Mouse (Mus musculus) liver, embryonic 11.5 days (tissue): ENCODE measurements around the gene Grik5. TPM values are rescaled to one million over a fixed set of nuclear protein-coding genes. Genes with fewer than 3 reads are reported as not detected.
A peak's percentile ranks its signal among the peaks of the same experiment; 100 is the strongest.

Experiments
- ATAC-seq: fragments of 200-750 bp; cut with Nextera tagmentation; replicated peaks from 2 replicates; pipeline ENCODE4 v1.8.0; 2017; ENCODE audit warnings: moderate number of reproducible peaks, mild to moderate bottlenecking, moderate TSS enrichment, moderate library complexity; ENCODE audit not compliant: low FRiP score
- DNase-seq: peaks from one replicate; pipeline ENCODE4 v3.0.0-alpha.2; 2017; ENCODE audit warnings: low spot score
- H3K27ac ChIP-seq: fragments of 300-500 bp; sonication (generic); 2 replicates; pipeline ENCODE4 v1.5.1; 2014; ENCODE audit warnings: mild to moderate bottlenecking, low read depth, low read length, control low read depth
- H3K27me3 ChIP-seq: fragments of 300-500 bp; sonication (generic); replicated peaks from 2 replicates; pipeline ENCODE4 v1.6.1; 2014; ENCODE audit warnings: low read length, mixed read lengths; ENCODE audit not compliant: control insufficient read depth, insufficient read depth
- H3K36me3 ChIP-seq: fragments of 300-500 bp; sonication (generic); 2 replicates; pipeline ENCODE4 v1.6.1; 2014; ENCODE audit warnings: mild to moderate bottlenecking, low read length, moderate library complexity, mixed read lengths; ENCODE audit not compliant: control insufficient read depth, insufficient read depth
- H3K4me1 ChIP-seq: fragments of 300-500 bp; sonication (generic); replicated peaks from 2 replicates; pipeline ENCODE4 v1.6.1; 2014; ENCODE audit warnings: low read length, mixed read lengths; ENCODE audit not compliant: control insufficient read depth, insufficient read depth
- H3K4me2 ChIP-seq: fragments of 300-500 bp; sonication (generic); 2 replicates; pipeline ENCODE4 v1.6.1; 2014; ENCODE audit warnings: mild to moderate bottlenecking, control low read depth, moderate library complexity
- H3K4me3 ChIP-seq: fragments of 300-500 bp; sonication (generic); 2 replicates; pipeline ENCODE4 v1.5.1; 2014; ENCODE audit warnings: low read depth, low read length, control low read depth
- H3K9ac ChIP-seq: fragments of 300-500 bp; sonication (generic); 2 replicates; pipeline ENCODE4 v1.6.1; 2014; ENCODE audit warnings: low read depth, low read length, control low read depth
- H3K9me3 ChIP-seq: fragments of 300-500 bp; sonication (generic); 2 replicates; pipeline ENCODE4 v1.6.1; 2016; ENCODE audit warnings: low read length, inconsistent platforms, mixed read lengths; ENCODE audit not compliant: control insufficient read depth
- WGBS: fragments of 180-500 bp; shearing (Covaris S2); extraction: QIAGEN DNeasy Blood & Tissue Kit; methylation state at CpG from one replicate; pipeline ENCODE4 v1.1.7; 2014; 5-methylcytosine and 5-hydroxymethylcytosine counted together
- polyA plus RNA-seq: library from polyadenylated mRNA; unstranded; fragments of >200 nt; fragmentation: Nextera tagmentation; extraction: Ambion mirVana; gene quantifications from 2 replicates; pipeline ENCODE4 v1.2.1, GENCODE M21; 2014

The Grik5 gene
- polyA plus RNA-seq, 1 experiment from 2014 or later = 5.3 TPM

DNA sequence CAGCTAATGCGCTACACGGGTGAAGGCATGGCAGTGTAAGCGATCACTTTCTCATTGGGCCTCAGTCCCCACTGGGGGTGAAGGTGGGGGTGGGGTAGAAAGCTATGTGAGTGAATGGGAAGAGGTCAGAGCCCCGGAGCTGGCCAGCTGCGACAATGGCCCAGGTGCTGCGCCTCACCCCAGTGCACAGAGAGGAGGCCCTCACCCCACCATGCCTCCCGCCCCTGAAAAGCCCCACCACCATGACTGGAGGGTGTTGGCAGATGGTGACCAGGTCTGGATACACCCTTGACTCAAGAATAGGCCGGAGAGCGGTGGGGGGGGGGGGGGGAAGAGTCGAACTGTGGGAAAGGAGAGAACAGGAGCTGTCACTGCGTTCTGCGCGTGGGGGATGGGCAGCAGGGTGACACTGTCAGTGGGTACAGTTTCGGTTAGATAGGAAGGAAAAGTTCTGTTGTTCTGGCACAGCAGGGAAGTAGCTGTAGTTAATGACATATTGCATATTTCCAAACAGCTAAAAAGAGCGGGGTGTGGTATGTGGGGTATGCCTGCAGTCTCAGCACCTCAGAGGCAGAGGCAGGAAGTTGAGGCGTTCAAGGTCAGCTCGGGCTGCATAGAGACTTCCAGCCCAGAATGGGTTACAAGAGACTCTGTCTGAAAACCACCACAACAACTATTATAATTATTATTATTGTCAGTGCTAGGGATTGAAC lies 34.8 kb upstream of the Grik5 start:
- Histone ChIP-seq H3K9me3 (no peaks in the 10 kb centered on the region), H3K4me1 (no peaks in the 10 kb centered on the region), H3K27ac (no peak overlapping the region), H3K36me3 (no peaks in the 10 kb centered on the region), H3K27me3 (no peaks in the 10 kb centered on the region), H3K4me3 (no peak overlapping the region), H3K4me2 (no peak overlapping the region), H3K9ac (no peak overlapping the region)
- WGBS = 50% methylated on average over 17 of the region's 17 CpGs
- no peak for ATAC-seq
- no peak for DNase-seq

DNA sequence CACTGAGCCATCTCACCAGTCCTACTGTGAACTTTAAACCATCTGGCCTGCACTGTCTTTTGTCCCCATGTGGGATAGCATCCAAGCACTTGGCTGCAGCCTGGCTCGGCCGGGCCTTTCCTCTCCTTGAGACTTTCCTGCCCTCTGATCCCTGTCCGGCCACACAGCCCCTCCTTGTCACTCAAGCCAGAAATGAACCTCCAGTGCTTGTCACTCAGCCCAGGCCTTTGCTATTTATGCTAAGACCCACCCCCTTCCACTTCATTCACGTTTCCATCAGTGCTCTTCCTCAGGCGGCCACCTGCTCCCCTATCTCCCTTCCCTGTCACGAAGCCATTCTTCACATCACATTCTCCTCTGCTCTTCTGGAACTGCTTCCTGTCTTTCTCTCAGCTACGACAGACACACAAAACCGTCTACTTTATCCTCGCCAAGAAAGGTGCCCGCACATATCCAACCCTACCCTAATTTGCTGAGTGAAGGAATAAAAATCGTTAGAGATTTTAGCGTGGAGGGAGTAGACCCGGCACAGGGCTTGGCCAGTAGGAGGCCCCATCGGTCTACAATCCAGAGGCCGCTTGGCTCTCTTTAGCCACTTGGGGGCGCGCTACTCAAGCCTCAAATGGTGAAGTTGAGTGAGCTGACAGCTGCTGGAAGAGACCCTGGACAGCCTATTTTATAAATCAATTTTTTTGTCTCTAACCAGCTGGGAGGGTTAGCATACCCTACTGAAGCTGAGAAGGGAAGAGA lies 33.4 kb upstream of the Grik5 start:
- Histone ChIP-seq H3K4me1 (no peaks in the 10 kb centered on the region), H3K9me3 (no peaks in the 10 kb centered on the region), H3K9ac (no peak overlapping the region), H3K4me3 (no peak overlapping the region), H3K36me3 (no peaks in the 10 kb centered on the region), H3K4me2 (no peak overlapping the region), H3K27ac (no peak overlapping the region), H3K27me3 (no peaks in the 10 kb centered on the region)
- peak; percentile 76 for DNase-seq
- ATAC-seq = peak; percentile 36; the same call in 1 of the 2 replicates
- WGBS = 21% methylated on average over 17 of the region's 17 CpGs

DNA sequence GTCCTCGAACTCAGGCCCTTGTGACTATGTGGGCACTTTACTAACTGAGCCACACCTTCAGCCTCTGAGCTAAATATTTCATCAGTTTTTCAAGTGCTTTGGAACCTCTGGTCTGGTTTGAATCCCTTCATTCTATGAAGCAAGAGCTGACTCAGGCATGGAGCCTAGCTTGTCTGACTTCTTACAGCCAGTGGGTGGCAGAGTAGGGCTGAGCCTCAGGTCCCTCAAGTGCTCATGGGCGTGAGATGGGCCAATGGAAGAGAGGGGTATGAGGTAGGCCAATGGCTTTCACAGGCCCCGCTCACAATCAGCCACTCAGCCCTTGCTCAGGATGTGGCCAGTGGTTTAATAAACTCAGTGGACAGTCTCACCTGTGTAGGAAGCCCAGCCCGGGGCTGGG lies 27.4 kb upstream of the Grik5 start:
- Histone ChIP-seq H3K4me1 (no peaks in the 10 kb centered on the region), H3K9me3 (no peaks in the 10 kb centered on the region), H3K4me3 (no peak overlapping the region), H3K36me3 (no peaks in the 10 kb centered on the region), H3K9ac (no peak overlapping the region), H3K27me3 (peaks cover 2% of the 10 kb centered on the region; the same call in 1 of the 2 replicates), H3K27ac (no peak overlapping the region), H3K4me2 (no peak overlapping the region)
- ATAC-seq (no peak), DNase-seq (no peak)
- WGBS = 49% methylated on average over 4 of the region's 4 CpGs

DNA sequence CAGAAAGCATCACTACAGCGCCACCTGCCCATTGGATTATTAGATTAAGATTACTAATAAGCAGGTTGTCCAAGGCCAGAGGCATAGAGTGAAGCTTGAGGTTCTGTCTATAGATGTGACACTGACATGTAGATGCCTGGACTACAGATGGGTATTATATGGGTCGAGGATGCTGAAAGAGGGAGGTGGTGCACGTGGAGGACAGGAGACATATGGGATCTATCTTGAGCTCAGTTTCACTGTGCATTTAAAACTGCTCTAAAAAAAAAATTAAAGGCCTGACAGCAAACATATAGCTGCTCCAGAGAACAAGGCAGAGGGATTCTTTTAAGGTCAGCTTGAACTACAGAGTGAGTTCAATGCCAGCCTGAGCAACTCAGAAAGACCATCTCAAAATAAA lies 26.0 kb upstream of the Grik5 start:
- Histone ChIP-seq H3K4me3 (no peak overlapping the region), H3K9me3 (no peaks in the 10 kb centered on the region), H3K36me3 (no peaks in the 10 kb centered on the region), H3K27me3 (peaks cover 3% of the 10 kb centered on the region; the same call in 1 of the 2 replicates), H3K27ac (no peak overlapping the region), H3K9ac (no peak overlapping the region), H3K4me1 (no peaks in the 10 kb centered on the region), H3K4me2 (no peak overlapping the region)
- DNase-seq (no peak), ATAC-seq (no peak)
- WGBS = 74% methylated on average over 3 of the region's 3 CpGs

DNA sequence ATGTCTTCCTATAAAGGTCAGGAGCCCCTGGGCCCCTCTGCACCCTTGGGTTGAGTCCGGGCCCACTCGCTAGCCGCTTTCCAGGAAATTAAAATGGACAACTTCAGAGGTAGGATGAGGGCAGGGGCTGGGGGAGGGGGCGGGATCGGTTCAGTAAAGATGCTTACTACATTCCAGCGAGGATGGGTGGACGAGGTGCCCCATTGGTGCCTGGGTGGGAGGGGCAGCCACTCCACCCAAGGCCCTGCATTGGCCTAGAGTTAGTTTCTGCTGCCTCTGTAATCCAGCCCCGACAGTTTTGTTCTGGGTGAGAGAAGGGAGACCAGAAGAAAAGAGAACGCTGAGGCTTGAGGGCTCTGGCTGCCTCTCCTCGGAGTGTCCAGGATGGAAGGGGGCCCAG lies 17.7 kb upstream of the Grik5 start:
- H3K4me2 ChIP-seq = no peak overlapping the region
- 40% methylated on average over 10 of the region's 10 CpGs for WGBS
- H3K9ac ChIP-seq = no peak overlapping the region
- no peak overlapping the region for H3K27ac ChIP-seq
- H3K4me1 ChIP-seq = peaks cover 13% of the 10 kb centered on the region
- no peaks in the 10 kb centered on the region for H3K9me3 ChIP-seq
- DNase-seq (no peak), ATAC-seq (no peak)
- no peaks in the 10 kb centered on the region for H3K36me3 ChIP-seq
- H3K27me3 ChIP-seq = peaks cover 8% of the 10 kb centered on the region
- no peak overlapping the region for H3K4me3 ChIP-seq

DNA sequence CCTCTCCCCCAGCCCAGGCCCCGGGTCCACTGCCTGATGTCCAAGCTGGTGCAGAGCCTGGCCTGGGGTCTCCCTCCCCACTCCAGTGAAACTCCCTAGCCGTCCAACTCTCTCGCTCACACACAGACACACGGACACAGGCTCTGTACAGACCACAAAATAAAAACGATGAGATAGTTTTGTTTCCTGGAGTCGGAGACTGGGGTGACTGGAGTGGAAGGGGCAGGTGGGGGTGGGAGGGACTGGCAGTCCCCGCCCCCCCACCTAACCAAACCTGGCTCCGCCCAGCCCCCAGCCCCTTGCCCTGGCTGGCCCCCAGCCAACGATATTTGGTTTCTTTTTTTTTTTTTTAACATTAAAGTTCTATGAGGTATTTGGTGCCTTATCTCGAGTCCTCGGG lies 16.8 kb upstream of the Grik5 start:
- peaks cover 19% of the 10 kb centered on the region for H3K4me1 ChIP-seq
- H3K4me2 ChIP-seq = peak overlapping the region; percentile 11; the same call in 1 of the 2 replicates
- no peak overlapping the region for H3K27ac ChIP-seq
- no peaks in the 10 kb centered on the region for H3K9me3 ChIP-seq
- H3K36me3 ChIP-seq = peaks cover 4% of the 10 kb centered on the region
- peaks cover 8% of the 10 kb centered on the region for H3K27me3 ChIP-seq
- H3K9ac ChIP-seq = no peak overlapping the region
- no peak for DNase-seq
- H3K4me3 ChIP-seq = no peak overlapping the region
- no peak for ATAC-seq
- WGBS = 25% methylated on average over 11 of the region's 11 CpGs

DNA sequence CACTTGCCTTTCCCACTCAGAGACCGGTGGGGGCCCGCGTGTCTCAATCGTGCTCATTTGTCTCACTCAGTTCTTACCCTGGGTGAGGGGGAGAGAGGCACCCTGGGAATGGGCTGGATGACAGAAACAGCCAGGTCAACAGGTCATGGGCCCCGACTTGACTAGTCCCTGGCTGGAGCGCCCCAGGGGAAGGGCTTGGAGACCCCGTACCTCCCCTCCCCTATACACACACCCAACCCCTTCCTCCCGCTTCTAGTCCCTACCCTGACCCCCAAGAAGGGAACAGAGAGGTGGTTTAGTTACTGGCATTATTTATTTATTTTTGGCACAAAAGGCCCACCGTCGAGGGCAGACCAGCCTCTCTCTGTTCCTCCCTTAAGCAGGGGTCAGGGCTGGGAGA lies 16.4 kb upstream of the Grik5 start:
- 0 out of 2 replicates have a peak, but pooled peaks have one; percentile 11 for ATAC-seq

DNA sequence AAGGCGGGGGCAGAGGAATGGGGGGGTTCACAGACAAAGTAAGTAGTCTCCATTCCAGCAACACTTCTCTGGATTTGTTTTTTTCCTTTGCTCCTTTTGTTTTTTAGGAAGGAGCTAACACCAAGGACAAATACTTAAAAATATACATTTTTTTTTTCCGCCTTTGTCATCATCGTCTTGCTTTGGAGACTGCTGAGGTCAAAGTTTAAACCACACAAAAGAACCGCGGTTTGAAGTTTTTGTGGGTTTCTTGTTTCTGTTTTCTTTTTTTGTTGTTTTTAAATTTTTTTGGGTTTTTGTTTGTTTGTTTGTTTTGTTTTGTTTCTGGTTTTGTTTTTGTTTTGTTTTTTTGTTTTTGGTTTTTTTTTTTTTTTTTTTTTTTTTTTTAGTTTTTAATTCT lies 15.8 kb upstream of the Grik5 start:
- no peak for DNase-seq
- no peaks in the 10 kb centered on the region for H3K9me3 ChIP-seq
- no peak overlapping the region for H3K27ac ChIP-seq
- ATAC-seq = no peak
- H3K27me3 ChIP-seq = peaks cover 5% of the 10 kb centered on the region
- H3K9ac ChIP-seq = no peak overlapping the region
- 58% methylated on average over 5 of the region's 5 CpGs for WGBS
- H3K4me2 ChIP-seq = no peak overlapping the region; the same call in 1 of the 2 replicates
- peaks cover 20% of the 10 kb centered on the region for H3K4me1 ChIP-seq
- H3K36me3 ChIP-seq = peaks cover 11% of the 10 kb centered on the region
- H3K4me3 ChIP-seq = no peak overlapping the region

More for the DNA sequence above, 16.4 kb upstream of the Grik5 start:
- no peak overlapping the region for H3K9ac ChIP-seq
- peaks cover 8% of the 10 kb centered on the region for H3K36me3 ChIP-seq
- H3K9me3 ChIP-seq = no peaks in the 10 kb centered on the region
- H3K4me2 ChIP-seq = peak overlapping the region; percentile 11; the same call in 1 of the 2 replicates
- H3K27me3 ChIP-seq = peaks cover 8% of the 10 kb centered on the region
- H3K4me3 ChIP-seq = no peak overlapping the region
- no peak for DNase-seq
- H3K27ac ChIP-seq = no peak overlapping the region
- WGBS = 20% methylated on average over 10 of the region's 10 CpGs
- peaks cover 20% of the 10 kb centered on the region for H3K4me1 ChIP-seq
